Mouse (Mus musculus): Measurements from ENCODE around the gene Ralgds.
"Not testable (repeated sequence)": the region's sequence is repeated elsewhere in the genome, so short reads cannot be mapped to it uniquely, and the experiment has no call there.

Ralgds gene

DNA sequence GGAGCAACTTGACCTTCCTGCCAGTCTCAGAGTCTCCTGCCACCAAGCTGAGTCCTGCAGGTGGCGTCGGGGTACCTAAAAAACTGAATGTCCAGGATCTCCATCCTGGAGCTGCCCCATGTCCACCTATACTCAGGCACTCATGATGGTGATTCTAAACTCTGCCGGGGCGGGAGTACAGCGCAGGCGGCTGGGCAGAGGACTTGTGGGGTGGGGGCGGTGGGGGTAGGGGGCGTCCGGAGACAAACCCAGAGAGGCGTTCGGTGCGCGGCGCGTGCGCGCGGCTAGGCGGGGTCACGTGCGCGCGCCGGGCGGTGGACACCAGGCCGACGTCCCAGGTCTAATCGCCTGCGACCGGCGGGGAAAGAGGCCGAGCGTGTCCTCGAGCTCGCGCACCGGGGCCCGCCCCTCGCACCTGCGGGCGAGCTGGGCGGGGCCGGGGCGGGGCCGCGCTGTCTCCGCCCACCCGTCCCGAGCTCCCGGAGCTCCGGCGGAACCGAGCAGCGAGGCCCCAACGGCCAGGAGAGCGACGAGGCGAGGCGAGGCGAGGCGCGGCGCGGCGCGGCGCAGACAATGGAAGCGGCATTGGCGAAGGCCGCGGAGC, at the start of gene Ralgds:
Gene Ralgds (plus strand): TSS at position 328 of the 604 bp plus-strand sequence.
- peak in 1 of 2 experiments; percentile 37 for DNase-seq

GRCm38 (mm10) chr2:28463919-28464318, 49.0 kb upstream of the Ralgds start:
- peak in 1 of 2 experiments; percentile 42 for DNase-seq

DNA sequence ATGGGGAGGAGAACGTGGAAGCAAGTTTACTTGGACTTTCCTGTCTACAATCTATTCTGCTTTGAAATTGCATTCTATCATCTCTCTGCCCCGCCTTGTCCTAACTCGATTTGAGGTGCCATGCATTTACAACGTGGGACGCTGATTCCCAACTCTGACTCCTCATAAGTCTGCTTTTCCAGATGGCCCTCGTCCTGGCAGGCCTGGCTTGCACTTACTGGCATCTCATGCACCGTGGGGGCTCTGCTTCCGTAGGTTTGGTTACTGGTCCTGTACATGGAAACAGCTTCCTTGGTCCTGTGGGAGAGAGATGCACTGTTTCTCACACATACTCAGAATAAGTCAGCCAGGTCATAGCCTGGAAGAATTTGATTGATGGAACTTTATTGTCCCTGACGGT, 48.0 kb upstream of the Ralgds start:
- no peak for DNase-seq

DNA sequence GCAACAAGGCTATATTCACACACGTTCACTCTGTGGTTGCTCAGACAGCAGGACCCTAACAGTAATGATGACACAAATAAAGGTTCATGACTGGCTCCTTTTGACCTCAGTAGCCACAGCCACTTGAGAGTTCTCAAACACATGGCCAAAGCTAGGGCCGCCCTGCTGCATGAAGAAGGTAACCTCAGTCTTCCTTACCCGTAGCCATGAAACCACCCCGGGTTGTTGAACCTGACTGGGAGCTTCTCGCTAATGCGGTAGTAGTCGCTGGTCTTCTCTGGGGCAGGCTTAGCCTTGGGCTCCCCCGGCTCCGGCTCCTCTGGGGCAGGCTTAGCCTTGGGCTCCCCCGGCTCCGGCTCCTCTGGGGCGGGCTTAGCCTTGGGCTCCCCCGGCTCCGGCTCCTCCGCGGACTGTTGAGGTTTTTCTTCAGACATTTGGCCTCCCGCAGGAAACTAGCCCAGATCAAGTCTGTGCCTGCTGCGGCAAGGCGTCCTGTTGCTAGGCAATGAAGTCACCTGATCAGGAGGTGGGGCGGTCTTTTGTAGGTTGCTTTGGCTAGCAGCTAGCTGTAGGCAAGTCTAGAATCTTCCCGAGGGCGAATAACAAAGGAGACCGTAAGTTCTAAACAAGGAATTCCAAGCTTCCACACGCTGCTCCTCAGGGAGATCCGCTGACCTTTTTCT, 46.9 kb upstream of the Ralgds start, which contains the start of gene 1700007K13Rik:
Gene 1700007K13Rik (minus strand): TSS at position 497 of the 683 bp plus-strand sequence.
- DNase-seq = peak; percentile 34 to 42

DNA sequence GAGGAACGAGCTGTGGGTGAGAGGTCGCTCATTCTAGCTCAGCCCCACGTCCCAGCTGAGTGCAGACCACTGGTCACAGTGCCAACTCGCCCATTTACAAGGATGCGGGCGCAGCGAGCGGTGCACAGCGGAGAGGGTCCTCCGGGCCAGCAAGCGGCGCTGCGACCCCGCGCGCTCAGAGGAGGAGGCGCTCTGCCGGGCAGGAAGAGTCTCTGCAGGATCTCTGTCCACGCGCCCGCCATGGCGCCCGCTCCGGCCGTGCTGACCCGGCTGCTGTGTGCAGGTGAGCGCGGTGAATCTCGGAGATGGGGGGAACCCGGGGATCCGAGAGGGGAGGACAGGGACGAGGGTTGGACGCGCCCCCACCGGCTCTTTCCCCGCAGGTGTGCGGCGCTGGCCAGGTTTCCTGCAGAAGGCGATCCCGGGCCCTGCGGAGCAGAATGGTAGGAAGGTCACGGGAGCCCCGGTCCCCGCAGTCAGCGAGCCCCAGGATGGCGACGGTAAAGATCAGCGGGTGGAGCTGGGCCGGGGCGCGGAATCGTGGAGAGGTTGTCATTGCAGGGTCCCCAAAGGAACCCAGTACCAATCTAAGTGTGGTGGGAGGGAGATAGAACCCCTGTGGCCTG, 45.0 kb upstream of the Ralgds start, which contains the start of gene Mrps2:
Gene Mrps2 (plus strand): TSS at position 207 of the 626 bp plus-strand sequence.
- peak; percentile 63 to 66 for DNase-seq

DNA sequence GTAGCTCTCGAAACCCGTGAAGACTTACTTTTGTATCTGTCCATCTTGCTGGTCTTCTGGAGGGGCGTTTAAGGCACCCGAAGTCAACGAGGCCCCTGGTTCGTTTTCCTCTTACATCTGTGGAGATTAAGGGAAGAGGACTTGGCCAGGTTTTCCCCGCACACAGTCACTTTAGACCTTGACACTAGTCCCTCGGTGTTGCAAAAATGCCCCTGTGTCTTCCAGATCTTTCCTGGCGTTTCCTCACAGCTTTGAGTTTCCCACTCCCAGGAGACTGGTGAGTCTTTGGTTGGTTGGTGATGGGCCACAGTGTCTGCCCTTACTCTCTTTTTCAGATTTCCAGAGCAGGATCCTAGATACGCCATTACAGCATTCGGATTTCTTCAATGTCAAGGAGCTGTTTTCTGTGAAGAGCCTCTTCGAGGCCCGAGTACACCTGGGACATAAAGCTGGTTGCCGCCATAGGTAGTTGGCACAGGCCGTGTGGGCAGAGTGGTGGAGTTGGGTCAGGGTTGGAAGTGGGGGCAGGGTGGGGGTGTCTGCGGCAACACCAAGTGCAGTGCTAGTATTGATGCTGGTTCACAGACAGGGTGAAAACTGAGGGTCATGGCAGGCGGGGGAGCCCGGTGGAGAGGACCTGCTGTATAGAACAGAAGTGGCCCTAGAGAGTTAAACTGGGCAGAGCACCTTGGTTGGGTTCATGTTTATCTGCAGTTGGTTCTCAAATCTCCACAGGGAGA, 44.3 kb upstream of the Ralgds start:
- no peak for DNase-seq

DNA sequence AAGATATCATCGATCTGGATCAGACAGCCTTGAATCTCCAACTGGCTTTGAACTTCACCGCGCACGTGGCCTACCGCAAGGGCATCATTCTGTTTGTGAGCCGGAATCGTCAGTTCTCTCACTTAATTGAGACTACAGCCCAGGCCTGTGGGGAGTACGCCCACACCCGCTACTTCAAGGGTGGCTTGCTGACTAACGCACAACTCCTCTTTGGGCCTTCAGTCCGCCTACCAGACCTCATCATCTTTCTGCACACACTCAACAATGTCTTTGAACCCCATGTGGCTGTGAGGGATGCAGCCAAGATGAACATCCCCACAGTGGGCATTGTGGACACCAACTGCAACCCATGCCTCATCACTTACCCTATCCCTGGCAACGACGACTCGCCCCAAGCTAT, 43.5 kb upstream of the Ralgds start:
- DNase-seq = no peak

GRCm38 (mm10) chr2:28470591-28470990, 42.3 kb upstream of the Ralgds start:
- no peak for DNase-seq

DNA sequence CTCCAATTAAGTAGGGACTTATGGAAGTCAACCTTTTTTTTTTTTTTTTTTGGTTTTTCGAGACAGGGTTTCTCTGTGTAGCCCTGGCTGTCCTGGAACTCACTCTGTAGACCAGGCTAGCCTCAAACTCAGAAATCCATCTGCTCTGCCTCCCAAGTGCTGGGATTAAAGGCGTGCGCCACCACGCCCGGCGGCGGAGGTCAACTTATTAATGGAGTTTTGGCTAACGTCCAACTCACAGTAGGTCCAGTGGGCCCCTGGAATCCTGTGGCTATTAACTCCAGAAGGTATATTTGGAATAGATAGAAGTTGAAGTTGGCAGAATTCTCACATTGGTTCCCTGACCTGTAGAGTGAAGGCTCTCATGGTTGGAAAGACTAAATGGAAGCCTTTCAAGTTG, 40.9 kb upstream of the Ralgds start:
- DNase-seq = not testable (repeated sequence)

- not testable (repeated sequence) for DNase-seq
Observed at GRCm38 (mm10) chr2:28477993-28478392, 34.9 kb upstream of the Ralgds start.

GRCm38 (mm10) chr2:28479208-28480204, 33.4 kb upstream of the Ralgds start:
- no peak for DNase-seq

- no peak for DNase-seq
Observed at GRCm38 (mm10) chr2:28483861-28484260, 29.1 kb upstream of the Ralgds start.

- no peak for DNase-seq
Observed at GRCm38 (mm10) chr2:28494521-28494920, 18.4 kb upstream of the Ralgds start.

DNA sequence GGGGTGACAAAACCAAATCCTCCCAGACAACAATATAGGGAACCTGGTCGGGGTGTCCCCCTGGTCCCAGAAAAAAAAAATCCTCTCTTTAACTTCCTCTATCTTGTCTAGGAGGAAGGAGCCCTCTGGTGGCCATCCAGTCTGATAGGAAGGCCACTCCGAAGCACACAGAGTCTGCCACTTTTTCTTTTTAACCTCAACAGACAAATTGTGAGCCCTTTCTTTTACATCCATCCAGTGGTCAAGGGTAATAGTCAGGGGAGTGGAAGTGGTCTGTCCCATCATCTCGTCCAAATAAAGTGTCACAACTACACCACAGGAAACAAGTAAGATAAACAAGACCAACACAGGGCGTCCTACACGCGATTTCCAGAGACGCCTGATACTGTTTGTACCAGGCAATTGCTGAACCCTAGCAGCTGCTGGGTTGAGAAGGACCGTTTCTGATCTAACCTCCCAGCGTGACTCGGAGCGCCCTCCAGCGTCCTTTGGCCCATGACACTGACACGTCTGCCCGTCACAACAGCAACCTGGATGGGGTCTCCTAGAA, 17.6 kb upstream of the Ralgds start:
- DNase-seq = no peak

GRCm38 (mm10) chr2:28495801-28496595, 16.9 kb upstream of the Ralgds start:
- no peak for DNase-seq

DNA sequence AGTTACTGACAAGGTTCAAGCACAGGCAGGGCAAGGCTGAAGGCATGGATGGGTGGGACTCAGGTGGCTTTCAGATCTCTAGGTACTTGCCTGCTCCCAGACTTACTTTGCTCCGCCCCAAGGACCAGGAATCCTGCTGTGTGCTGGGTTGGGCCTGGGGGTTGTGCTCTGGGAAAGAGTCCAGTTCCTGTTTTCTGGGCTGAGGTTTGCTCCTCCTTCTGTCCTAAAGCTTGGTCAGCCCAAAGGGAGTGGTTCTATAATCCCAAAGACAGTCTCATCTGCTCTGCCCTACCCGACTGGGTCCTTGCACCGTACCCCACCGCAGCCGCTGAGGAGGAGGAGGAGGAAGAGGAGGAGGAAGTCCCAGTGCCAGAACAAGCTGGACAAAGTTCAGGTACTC, 16.3 kb upstream of the Ralgds start, which contains the start of gene Gbgt1:
Gene Gbgt1 (plus strand): TSS at position 221 of the 400 bp plus-strand sequence.
- no peak for DNase-seq

DNA sequence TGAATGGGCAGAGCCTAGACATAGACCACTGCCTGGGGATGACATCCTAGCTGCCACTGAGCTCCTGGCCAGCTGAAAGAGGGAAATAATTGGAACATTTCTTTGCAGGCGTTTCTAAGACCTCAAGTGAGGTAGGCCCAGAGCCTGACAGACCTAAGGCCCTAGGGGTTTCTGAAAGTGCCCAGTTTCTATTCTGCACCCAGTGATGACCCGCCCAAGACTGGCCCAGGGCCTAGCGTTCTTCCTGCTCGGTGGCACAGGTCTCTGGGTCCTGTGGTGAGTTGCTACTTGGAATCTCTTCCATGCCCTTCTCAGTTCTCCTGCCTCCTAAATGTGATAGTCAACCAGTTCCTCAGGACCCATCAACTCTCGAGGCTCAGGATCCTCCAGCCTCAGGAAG, 15.4 kb upstream of the Ralgds start:
- no peak for DNase-seq

- DNase-seq = no peak
Observed at GRCm38 (mm10) chr2:28498431-28498830, 14.5 kb upstream of the Ralgds start.

DNA sequence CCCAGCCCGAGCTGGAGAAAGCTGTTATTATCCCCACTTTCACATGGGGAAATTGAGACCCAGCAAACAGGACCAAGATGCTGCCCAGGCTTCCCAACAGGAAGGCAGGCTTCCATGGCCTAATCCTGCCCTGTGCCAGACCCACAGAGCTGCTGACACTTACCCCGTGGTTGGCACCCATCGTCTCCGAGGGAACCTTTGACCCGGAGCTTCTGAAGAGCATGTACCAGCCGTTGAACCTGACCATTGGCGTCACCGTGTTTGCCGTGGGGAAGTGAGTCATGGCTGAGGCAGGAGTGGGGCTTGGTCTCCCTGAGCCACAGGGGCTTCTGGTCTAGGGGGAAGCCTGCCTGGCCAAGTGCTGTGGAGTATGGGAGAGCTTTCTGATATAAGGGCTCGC, 9.9 kb upstream of the Ralgds start:
- no peak for DNase-seq

GRCm38 (mm10) chr2:28504676-28505075, 8.2 kb upstream of the Ralgds start:
- DNase-seq = no peak

- no peak for DNase-seq
Observed at GRCm38 (mm10) chr2:28505795-28506194, 7.1 kb upstream of the Ralgds start, which contains the start of gene Gm10134. TSS of gene Gm10134 (plus strand) at chr2:28506095.

All from thymus, adult 18-20 months (tissue).